Mouse (Mus musculus) liver, adult 2 months (tissue): ENCODE measurements at regions not wholly inside any gene's neighbourhood (a gene's known extent, or its start where the extent isn't known, plus 50 kb on each side); places are given as distances from the start of the nearest gene placed in this dataset.

Experiments
- DNase-seq: peaks from one replicate; pipeline ENCODE4 v3.0.0-alpha.2; 2011; ENCODE audit warnings: low read depth, low spot score; ENCODE audit errors: extremely low read depth
- H3K27ac ChIP-seq: fragments of 200-500 bp; replicated peaks from 2 replicates; pipeline ENCODE4 v1.5.1; 2012; ENCODE audit warnings: low read depth, mild to moderate bottlenecking, control low read depth, inconsistent platforms, low read length; ENCODE audit not compliant: insufficient read depth
- H3K27me3 ChIP-seq: fragments of 200-500 bp; 2 replicates; pipeline ENCODE4 v1.6.1; 2012; ENCODE audit warnings: mild to moderate bottlenecking, moderate library complexity, low read length, inconsistent platforms; ENCODE audit not compliant: control insufficient read depth, insufficient read depth
- H3K36me3 ChIP-seq: fragments of 200-500 bp; 2 replicates; pipeline ENCODE4 v1.6.1; 2012; ENCODE audit warnings: low read length, inconsistent platforms; ENCODE audit not compliant: control insufficient read depth, insufficient read depth
- H3K4me1 ChIP-seq: fragments of 200-500 bp; 2 replicates; pipeline ENCODE4 v1.6.1; 2011; ENCODE audit warnings: low read length; ENCODE audit not compliant: control insufficient read depth, insufficient read depth
- H3K4me3 ChIP-seq: fragments of 200-500 bp; 2 replicates; pipeline ENCODE4 v1.5.1; 2011; ENCODE audit warnings: low read depth, mild to moderate bottlenecking, control low read depth, low read length, moderate library complexity; ENCODE audit not compliant: insufficient read depth
- H3K79me2 ChIP-seq: fragments of 200-500 bp; 2 replicates; pipeline ENCODE4 v1.6.1; 2012; ENCODE audit warnings: inconsistent platforms, mild to moderate bottlenecking, low read length, moderate library complexity; ENCODE audit not compliant: control insufficient read depth, insufficient read depth
- H3K9ac ChIP-seq: fragments of 200-500 bp; 2 replicates; pipeline ENCODE4 v1.6.1; 2012; ENCODE audit warnings: low read depth, mild to moderate bottlenecking, control low read depth, inconsistent platforms, low read length
- CTCF ChIP-seq: fragments of 200-500 bp; IDR thresholded peaks from 2 replicates; pipeline ENCODE4 v1.5.1; 2011; ENCODE audit warnings: low read depth, low read length, control low read depth
- POLR2A ChIP-seq: fragments of 200-500 bp; IDR thresholded peaks from 2 replicates; pipeline ENCODE4 v1.6.1; 2011; ENCODE audit warnings: low read length, control low read depth; ENCODE audit not compliant: insufficient read depth; ENCODE audit errors: extremely low read depth
- WGBS: fragments of 180-500 bp; shearing (Covaris S2); methylation state at CpG from one replicate; pipeline ENCODE4 v1.1.7; 2018; 5-methylcytosine and 5-hydroxymethylcytosine counted together

DNA sequence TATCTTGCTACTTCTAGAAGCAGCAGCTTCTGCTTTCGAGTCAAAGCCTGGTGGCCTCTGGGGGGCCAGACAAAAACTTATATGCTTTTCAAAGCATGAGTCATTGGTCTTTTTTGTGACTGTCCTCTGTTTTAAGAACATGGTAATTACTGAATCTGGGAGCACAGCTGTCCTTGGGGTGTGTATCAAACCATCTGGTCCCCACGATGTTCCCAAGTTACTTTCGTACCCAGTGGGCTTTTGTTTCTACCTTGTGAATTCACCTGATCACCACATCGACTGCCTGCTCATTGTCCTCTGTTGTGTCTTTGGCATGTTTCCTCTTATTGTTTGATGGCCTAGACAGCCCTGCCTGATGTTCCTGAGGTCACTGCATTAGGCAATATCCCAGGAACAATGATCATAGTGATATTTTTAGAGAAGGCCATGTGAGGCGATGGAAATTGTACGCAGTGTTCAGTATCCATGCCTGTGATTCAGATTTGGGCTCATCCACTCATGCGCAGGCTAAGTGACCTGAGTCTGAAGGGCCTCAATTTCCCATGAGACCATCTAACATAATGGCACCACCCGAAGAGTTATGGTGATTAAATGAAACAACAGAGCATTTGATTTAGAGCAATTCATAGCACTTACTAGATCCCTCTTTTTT is 275.1 kb upstream of the Gm21798 start:
- DNase-seq = no peak
- Histone ChIP-seq H3K79me2 (no peaks in the 10 kb centered on the region), H3K27me3 (no peaks in the 10 kb centered on the region), H3K36me3 (no peaks in the 10 kb centered on the region), H3K4me3 (no peak overlapping the region), H3K27ac (no peak overlapping the region), H3K9ac (no peak overlapping the region), H3K4me1 (no peaks in the 10 kb centered on the region)
- WGBS = 85% methylated on average over 8 of the region's 8 CpGs
- TF ChIP-seq POLR2A (no peak), CTCF (no peak)

DNA sequence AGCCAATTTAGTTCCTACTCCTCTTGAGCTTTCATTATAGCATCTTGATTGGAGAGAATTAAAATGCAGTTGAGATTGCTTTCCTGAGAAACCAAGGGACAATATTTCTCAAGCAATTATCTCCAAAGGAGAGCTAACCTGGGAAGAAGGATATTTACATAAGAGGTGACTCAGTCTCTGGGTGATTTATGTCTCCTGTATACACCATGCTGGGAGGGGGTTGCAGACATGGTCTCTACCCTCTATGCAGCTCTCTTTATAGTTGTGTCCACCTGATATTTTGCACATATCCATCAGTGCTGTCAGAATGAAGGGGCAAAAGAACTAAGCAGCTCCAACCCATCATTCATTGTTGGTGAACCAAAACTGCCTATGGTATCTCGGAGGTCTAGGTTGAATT is 274.6 kb upstream of the Gm21798 start:
- no peaks in the 10 kb centered on the region for H3K79me2 ChIP-seq
- TF ChIP-seq POLR2A (no peak), CTCF (no peak)
- no peaks in the 10 kb centered on the region for H3K4me1 ChIP-seq
- DNase-seq = no peak
- 97% methylated on average over 1 of the region's 1 CpGs for WGBS
- H3K27ac ChIP-seq = no peak overlapping the region
- H3K27me3 ChIP-seq = no peaks in the 10 kb centered on the region
- H3K9ac ChIP-seq = no peak overlapping the region
- no peak overlapping the region for H3K4me3 ChIP-seq
- no peaks in the 10 kb centered on the region for H3K36me3 ChIP-seq

DNA sequence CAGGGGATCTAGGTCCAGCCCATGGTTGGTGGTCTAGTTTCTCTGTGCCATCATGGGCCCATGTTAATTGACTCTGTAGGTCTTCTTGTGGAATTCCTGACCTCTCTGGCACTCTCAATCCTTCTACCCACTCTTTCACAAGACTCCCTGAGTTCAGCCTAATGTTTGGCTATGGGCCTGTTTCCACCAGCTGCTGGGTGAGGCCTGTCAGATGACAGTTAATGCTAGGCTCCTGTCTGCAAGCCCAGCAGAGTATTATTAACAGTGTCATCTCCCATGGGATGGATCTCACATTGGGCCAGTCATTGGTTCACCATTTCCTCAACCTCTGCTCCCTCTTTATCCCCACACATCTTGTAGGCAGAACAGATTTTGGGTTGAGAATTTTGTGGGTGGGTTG is 271.5 kb upstream of the Gm21798 start:
- H3K36me3 ChIP-seq = no peaks in the 10 kb centered on the region
- H3K4me1 ChIP-seq = no peaks in the 10 kb centered on the region
- H3K27ac ChIP-seq = no peak overlapping the region
- no peaks in the 10 kb centered on the region for H3K27me3 ChIP-seq
- no peak overlapping the region for H3K4me3 ChIP-seq
- TF ChIP-seq POLR2A = no peak
- TF ChIP-seq CTCF = no peak
- no peaks in the 10 kb centered on the region for H3K79me2 ChIP-seq
- H3K9ac ChIP-seq = no peak overlapping the region
- DNase-seq = no peak

DNA sequence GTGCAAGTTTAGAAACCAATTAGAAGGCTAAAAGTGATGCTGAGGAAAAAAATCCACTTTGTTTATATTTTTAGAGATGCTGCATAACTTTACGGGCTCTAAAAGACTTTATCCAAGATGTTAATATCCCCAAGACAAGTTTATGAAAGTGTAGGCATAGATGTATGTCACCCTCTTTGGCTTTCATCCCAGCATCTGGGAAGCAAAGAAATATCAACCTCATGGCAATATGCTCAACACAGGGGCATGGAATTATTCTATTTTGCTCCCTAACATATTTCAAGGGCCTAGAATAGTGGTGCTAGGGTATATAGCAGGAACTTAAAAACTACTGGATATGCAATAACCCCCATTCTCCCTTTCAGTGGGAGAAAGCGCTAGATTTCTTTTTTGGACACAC is 260.0 kb upstream of the Gm21798 start:
- DNase-seq = no peak
- TF ChIP-seq POLR2A = no peak
- TF ChIP-seq CTCF = no peak

DNA sequence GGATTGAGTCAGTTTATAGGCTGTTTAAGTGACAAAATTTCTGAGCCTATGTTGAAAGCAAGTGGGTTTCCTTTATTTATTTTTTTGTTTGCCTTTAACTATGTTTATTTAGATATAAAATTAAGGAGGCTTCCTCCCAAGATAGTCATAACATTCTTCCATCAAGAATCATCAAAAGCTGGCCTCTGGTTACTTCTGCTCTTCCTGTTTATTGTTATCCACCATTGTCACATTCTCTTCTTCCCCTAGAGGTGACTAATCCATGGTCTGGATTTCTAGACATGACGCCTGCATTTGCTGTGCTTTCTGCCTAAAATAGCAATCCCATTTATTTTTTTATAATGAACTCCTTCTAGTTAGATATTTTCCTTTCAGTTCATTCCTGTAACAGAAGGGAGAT is 259.3 kb upstream of the Gm21798 start:
- H3K4me3 ChIP-seq = no peak overlapping the region
- TF ChIP-seq POLR2A = no peak
- no peak for TF ChIP-seq CTCF
- WGBS = 77% methylated on average over 1 of the region's 1 CpGs

More for the DNA sequence above, 260.0 kb upstream of the Gm21798 start:
- no peaks in the 10 kb centered on the region for H3K36me3 ChIP-seq
- no peaks in the 10 kb centered on the region for H3K27me3 ChIP-seq
- H3K9ac ChIP-seq = no peak overlapping the region
- WGBS = 91% methylated on average over 2 of the region's 2 CpGs
- H3K4me3 ChIP-seq = no peak overlapping the region
- H3K79me2 ChIP-seq = no peaks in the 10 kb centered on the region
- H3K27ac ChIP-seq = no peak overlapping the region
- H3K4me1 ChIP-seq = no peaks in the 10 kb centered on the region

DNA sequence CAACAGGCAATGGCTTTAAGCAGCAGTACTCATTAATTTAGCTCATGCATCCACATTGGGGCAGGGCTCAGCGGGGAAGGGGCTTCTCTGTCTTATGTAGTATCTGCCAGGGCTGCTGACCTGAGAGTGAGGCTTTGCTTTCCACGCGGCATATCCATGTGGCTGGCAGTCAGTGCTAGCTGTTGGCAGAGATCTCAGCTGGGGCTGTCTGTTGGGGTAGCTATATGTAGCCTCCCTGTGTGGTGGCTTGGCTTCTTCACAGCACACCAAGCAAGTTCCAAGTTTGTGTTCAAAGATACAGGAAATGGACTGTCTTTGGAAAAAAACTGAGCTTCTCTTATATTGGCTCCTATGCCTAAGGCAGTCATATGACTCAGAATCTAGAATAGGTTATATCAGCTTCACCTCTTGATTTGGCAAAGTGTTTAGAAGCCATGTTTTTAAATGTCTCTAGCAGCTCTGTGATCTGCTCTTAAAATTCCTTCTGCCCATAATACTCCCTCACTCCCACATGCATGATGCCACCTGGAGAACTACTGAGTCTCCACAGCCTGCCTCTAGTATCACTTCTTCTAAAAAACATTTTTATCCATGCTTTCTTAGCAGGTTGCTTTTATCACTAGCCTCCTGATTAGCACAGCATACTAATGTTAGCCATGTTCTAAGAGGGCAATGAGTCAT is 254.9 kb upstream of the Gm21798 start:
- 87% methylated on average over 3 of the region's 3 CpGs for WGBS
- TF ChIP-seq POLR2A (no peak), CTCF (no peak)
- no peak for DNase-seq
- no peaks in the 10 kb centered on the region for H3K4me1 ChIP-seq
- H3K27ac ChIP-seq = no peak overlapping the region
- H3K27me3 ChIP-seq = no peaks in the 10 kb centered on the region
- no peaks in the 10 kb centered on the region for H3K36me3 ChIP-seq
- no peak overlapping the region for H3K9ac ChIP-seq
- no peaks in the 10 kb centered on the region for H3K79me2 ChIP-seq
- H3K4me3 ChIP-seq = no peak overlapping the region

More for the DNA sequence above, 259.3 kb upstream of the Gm21798 start:
- no peaks in the 10 kb centered on the region for H3K79me2 ChIP-seq
- H3K36me3 ChIP-seq = no peaks in the 10 kb centered on the region
- H3K9ac ChIP-seq = no peak overlapping the region
- DNase-seq = no peak
- H3K4me1 ChIP-seq = no peaks in the 10 kb centered on the region
- no peaks in the 10 kb centered on the region for H3K27me3 ChIP-seq
- no peak overlapping the region for H3K27ac ChIP-seq
